Mouse (Mus musculus) layer of hippocampus, adult 9-11 months (tissue): ENCODE measurements around the gene Cks1b.

ENCODE experiments used
- DNase-seq: peaks from one replicate; pipeline ENCODE4 v3.0.0; 2022

Cks1b gene

GRCm38 (mm10) chr3:89425141-89425525 lies 7.0 kb upstream of the Cks1b start:
- DNase-seq: no peak

DNA sequence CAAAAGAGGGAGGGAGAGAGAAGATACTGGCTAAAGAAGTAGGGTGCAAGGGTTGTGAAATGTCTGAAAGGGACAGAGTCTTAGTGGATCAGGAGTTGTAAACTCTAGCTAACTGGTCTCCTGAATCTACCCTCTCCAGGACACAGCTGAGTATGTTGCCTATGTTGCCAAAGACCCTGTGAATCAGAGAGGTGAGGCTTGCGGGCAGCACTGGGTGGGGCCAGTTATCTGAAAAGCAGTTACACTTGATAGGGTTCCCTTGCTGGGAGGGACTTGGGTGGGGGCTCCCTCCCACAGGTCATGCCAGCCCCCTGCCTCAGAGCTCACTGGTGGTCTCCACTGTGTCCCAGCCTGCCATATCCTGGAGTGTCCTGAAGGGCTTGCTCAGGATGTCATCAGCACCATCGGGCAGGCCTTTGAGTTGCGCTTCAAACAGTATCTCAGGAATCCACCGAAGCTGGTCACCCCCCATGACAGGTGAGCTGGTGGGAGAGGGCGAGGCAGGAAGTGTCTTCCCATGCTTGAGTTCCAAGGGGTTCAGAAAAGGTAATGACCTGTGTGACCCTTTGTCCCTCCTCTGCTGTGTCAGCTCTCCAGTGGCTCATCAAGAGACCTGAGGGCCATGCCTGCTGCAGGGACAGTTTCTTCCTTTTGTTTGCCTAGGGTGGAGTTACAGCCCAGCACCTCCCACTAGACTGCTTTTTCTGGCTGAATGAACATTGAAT lies 6.4 kb upstream of the Cks1b start:
- no peak for DNase-seq

DNA sequence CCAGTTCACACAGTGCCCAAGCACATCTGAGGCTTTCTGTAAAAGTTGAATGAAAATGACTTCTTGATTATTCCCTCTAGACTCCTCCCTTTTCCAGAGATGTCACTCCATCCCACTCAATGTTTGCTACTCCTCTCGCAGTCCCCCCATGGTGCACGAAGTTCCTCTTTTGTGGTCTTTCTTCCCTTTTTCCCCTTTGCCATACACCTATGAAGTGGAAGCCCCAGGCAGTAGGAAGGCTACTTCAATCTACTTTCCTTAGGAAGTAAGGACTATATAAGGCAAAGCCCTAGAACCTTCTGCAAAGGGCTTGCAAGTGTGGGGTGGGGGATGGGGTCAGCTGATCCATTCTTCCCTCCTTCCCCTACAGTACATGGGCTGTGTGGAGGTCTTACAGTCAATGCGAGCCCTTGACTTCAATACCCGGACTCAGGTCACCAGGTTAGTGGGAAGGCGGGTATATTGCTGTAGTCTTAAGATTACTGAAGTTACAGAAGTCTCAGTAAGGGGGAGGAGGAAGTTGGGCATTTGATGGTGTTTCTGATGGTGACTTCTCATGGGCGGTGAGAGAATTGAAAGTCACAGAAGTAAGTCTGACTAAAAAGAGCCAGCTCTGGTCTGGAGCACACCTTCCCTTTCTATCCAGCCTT lies 4.5 kb upstream of the Cks1b start:
- DNase-seq: no peak

DNA sequence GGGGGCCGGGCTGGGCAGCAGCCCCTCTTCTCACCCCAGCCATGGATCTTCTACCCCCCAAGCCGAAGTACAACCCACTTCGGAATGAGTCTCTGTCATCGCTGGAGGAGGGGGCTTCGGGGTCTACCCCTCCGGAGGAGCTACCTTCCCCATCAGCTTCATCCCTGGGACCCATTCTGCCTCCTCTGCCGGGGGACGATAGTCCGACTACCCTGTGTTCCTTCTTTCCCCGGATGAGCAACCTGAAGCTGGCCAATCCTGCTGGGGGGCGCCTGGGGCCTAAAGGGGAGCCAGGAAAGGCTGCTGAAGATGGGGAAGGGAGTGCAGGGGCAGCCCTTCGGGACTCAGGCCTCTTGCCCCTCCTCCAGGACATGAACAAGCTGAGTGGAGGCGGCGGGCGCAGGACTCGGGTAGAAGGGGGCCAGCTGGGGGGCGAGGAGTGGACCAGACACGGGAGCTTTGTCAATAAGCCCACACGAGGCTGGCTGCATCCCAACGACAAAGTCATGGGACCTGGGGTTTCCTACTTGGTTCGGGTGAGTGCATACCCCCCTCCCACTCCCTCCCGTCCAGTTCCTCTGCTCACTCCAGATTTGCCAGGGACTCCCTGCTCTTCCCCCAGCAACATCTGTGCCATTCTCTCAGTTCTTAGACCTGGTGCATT lies 3.8 kb upstream of the Cks1b start:
- DNase-seq: no peak

DNA sequence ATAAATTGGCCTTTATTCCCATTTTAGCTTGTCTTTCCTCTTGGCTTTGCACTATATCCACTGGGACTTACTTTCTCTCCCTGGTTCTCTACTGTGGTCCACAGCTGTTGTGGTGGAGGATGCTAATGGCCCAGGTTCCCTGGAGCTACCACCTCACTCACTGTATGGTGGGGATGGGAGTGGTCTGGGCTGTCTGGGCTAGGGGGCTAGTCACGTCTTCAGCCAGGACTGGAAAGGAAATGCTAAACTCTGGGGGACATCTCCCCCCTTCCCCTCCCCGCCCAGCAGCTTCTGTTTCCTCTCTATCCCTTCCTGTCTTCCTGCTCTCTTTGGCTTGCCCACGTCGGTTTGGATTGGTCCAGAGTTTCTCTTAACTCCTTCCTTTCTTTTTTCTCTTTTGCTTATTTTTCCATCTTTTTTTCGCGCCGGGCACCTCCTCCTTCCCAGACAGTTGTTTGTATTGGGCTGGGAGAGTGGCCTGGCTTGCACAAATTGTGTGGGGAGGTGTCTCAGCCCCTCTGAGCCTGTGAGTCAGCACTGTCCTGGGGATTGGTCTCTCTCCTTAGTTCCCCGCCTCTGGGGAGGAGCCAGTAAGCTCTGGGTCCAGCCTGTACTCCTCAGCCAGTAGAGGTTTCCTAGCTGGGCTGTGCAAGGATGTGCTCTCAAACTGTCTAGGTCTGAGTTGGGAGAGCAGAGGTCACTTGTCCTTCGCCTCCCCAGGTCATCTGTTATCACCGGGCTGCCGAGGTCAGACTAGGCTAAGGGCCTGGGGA lies 3.0 kb upstream of the Cks1b start:
- peak; percentile 83 for DNase-seq

DNA sequence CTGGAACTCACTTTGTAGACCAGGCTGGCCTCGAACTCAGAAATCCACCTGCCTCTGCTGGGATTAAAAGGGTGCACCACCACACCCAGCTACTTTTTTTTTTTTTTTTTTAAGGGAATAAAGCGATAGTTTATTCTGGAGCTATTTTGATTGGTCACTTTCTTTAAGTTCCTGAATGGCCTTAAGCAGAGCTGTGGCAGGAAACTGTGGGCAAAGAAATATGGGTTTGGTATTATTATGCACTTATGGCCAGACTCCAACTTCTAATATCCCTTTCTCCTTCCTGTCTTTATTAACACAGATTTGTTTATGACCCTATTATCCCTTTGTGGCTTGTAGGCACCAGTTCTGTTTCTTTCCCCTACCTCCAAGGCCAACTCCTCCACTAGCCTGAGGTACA lies 2.2 kb upstream of the Cks1b start:
- no peak for DNase-seq

DNA sequence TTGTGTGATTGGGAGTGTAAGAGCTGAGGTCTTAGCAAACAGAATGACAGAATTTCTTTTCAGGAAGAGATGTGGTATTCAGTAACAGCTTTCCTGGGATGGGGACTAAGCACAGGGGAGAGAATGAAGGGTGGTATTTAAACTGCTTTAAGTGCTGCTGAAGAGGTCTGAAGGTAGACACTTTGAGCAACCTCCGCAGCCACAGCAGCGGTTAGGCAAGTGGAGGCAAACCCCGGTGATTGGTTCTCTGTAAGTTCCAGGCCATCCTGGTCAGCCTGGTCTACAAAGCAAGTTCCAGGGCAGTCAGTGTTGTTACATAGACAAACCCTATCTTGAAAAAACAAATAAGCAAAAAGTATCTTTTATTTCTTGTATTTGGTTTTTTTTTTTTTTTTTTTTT lies 1.8 kb upstream of the Cks1b start:
- no peak for DNase-seq

DNA sequence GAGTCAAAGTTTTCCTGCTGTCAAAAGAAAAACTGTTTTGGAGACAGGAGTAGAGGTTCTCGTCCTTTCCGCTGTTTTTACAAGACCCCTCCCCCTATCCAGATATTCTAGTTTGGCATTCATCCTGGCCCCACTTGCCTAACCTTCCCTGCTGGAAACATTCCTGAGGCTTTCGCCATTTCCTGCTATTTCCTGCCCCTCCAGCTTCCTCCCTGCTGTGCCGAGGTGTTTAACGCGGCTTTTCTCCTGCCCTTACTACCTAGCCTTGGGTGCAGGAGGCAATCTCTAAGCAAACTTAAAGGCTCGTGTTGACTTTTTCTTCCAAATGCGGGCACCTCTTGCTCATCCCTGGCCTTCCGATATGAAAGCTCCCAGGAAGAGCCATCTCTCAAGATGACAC lies 1.4 kb upstream of the Cks1b start:
- DNase-seq: no peak

DNA sequence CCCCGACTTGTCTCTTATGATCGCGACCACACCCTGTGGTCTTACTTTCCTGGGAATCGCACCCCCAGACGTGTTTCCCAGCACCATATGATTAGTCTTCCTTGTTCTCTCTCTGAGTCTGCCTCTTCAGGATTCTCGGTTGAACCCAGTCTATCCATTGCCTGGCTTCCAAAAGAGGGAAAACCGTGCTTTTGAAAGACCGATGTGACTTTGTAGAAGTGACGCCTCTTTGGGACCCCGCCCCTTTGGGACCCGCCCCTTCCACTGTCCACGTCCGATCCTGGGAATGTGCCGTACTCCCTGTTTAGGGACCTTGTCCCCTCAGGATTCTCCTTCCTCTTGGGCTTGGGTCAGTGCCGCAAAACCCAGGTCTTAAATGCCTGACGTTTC lies 673 bp upstream of the Cks1b start:
- DNase-seq: no peak

DNA sequence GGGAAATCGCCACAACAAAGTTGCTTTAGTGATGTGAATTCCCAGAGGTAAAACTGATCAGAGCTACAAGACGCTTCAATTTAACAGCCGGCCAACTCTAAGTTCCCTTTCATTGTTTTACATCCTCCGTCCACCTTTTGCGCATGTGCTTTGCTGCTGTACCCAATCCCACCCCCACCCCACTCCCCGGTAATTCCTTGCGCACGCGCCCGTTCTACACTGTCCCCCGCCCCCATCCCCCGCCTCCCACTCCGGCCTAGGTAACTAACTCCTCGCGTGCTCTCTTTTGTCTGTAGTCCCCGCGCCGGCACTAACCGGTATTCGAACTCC lies 378 bp downstream of the Cks1b start:
- DNase-seq: no peak

DNA sequence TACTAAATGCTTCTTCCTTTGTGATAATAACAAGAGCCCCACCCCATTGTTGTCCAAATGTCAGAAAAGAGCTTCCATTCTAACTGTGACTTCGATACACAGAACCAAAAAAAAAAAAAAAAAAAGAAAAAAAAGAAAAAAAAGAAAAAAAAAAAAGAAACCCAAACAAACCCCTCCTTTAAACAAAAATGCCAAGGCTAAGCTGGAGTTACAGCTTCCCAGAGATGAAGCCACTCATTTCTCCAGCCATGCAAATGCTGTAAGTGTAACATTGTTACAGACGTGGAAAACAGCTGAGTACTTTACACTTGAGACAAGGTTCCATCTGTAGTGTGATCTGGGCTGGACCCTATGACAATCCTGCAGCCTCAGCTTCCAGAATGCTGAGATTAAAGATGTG lies 1.1 kb downstream of the Cks1b start:
- no peak for DNase-seq

GRCm38 (mm10) chr3:89416158-89416557 lies 2.0 kb downstream of the Cks1b start:
- DNase-seq: no peak

DNA sequence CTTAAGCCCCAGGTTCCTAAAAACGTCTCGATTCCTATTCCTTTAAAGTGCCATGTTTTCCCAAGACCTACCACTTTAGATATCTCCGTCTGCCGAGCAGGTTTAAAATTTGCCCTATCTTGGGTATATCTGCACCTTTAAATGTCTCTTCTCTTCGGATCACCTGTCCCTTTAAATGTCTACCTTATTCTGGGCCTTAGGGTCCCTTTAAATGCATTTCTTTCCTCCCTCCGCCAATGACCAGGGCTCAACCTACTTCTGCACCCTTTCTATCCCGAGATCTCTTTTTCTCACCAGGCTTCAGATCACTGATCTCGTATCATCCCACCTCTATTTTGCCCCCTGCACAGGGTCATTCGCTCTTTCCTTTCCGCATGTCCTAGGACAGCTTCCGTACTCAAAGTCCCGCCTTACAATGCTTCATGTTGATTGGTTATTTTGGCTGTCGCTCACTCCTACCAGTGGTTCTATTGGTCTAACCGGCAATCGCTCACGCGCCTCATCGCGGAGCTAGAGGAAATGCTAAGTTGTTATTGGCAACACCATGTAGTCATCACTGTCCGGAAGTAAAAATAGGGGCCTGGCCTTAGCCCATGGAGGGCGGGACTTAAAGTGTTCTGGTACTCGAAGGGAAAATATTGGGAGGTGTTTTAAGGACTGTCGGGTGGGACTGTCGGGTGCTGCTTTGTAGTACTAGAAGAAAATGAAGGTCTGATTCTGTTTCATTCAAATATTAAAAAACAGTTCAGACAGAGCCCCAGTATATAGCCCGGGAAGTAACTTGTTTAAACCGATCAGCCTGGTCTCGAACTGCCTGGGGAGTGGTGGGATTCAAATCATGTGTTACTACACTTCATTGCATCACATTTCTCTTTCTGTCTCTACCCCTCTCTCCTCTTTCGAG lies 6.4 kb downstream of the Cks1b start, which contains the start of gene Flad1:
Gene Flad1 (minus strand): TSS at position 381 of the 904 bp plus-strand sequence.
- peak; percentile 100 for DNase-seq

GRCm38 (mm10) chr3:89410864-89411263 lies 7.3 kb downstream of the Cks1b start:
- no peak for DNase-seq

DNA sequence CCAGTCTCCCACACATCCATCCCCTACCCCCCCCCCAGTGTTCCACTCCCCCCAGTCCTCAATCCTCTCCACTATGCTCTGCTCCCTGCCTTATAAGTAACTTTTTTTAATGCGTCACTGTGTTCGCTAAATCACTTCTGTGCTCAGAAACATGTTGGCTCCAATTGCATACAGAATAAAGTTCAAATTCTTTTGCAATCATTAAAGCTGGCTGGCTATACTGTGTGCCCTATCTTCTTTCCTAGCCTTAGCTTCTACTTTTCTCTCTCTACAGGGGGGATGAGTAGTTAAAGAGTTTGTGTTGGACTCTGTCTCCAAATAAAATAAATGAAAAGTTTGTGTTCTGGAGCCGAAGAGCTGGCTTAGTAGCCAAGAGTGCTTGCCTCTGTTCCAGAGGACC lies 8.5 kb downstream of the Cks1b start:
- no peak for DNase-seq

DNA sequence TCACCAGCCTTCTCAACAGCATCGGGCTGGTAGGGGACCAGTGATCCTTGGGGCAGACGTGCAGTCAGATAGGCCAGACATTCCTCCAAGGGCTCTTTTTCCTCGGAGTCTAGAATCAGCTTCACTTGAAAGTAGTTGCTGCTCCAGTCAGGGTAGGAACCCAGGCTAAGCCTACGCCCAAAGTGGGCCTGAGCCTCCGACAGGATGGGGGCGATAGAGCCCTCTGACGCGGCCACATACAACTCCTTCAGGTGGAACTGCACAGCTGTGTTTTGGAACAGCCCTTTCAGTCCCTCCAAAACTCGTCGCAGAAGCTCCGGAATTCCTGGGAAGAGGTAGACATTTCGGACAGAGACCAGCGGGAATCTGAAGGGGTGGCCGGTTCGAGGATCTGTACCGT lies 9.7 kb downstream of the Cks1b start:
- DNase-seq: no peak

- no peak for DNase-seq
Observed at GRCm38 (mm10) chr3:89406887-89407286, 11.3 kb downstream of the Cks1b start.

- DNase-seq: no peak
Observed at GRCm38 (mm10) chr3:89402693-89403092, 15.5 kb downstream of the Cks1b start, which contains the start of gene Lenep. Gene Lenep (minus strand): TSS chr3:89402793.

GRCm38 (mm10) chr3:89401329-89401728 lies 16.9 kb downstream of the Cks1b start:
- no peak for DNase-seq

GRCm38 (mm10) chr3:89396654-89397005 lies 21.6 kb downstream of the Cks1b start:
- DNase-seq: no peak

DNA sequence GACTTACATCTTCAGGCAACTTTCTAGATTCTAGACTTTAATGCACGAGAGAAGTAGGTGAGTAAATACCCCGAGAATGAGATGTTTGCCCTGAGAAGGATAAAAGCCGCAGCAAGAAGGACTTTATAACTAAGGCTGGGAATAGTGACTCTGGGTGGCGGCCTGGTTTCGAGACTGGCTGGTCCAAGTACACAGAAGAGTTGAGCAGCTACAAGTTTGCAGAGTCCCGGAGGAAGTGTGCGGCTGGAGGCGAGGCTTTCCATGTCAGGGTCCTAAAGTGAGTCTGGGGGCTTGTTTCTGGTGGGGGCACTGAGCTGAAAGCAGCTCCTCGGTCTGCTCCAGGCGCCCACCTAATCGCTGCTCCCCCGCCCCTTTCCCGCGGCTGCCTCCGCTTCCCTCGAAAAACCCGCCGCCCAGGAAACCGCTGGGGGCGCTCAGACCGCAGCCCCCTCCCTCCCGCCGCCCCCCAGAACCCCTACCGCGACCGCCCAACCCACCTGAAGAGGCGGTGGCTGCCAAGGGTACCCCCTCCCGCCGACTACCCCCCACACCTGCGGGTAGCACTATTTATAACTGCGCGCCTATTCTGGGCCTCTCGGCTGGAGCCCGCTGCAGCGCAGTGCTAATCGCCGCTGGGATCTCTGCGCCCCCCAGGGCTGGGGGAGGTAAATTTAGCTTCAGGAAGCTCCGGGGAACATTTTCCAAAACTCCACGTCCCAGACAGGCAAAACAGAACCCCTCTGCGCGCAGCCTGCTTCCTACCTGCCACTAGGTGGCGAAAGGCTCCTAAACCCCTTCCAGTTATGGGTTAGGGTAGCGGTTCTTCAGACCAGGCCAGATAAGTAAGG lies 22.2 kb downstream of the Cks1b start:
- DNase-seq: no peak

DNA sequence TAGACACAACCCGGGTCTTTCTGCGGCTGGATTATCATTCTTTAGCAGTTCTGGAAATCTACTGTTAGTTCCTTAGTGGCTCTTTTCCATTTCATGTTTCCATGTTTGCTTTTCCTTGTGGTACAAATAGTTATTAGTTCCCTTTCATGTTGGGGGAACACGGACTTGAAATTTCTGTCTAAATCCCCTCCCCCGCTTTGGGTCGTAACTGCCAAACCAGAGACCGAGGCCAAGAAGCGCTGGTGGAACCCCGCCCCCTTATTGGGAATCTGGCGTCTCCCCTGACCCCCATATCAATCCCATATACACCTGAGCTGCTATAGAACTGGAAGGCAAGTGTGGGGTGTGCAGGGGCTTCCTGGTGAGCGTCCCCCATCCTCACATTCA lies 22.8 kb downstream of the Cks1b start:
- DNase-seq: no peak
